Mouse (Mus musculus): ENCODE data around the gene A4gnt. TPM values are rescaled to one million over a fixed set of nuclear protein-coding genes. Genes with fewer than 3 reads are reported as not detected.
"Not testable (repeated sequence)": the region's sequence is repeated elsewhere in the genome, so short reads cannot be mapped to it uniquely, and the experiment has no call there.

A4gnt gene
- not detected in 2 replicates for polyA plus RNA-seq (2015; fragmentation: Nextera tagmentation; extraction: Ambion mirVana)

- H3K27me3 ChIP-seq: no peaks in the 10 kb centered on the region
- no peak within 1 kb of the TSS for H3K4me2 ChIP-seq
- H3K27ac ChIP-seq: no peak within 1 kb of the TSS
- H3K9me3 ChIP-seq (replicated peaks): no peaks in the 10 kb centered on the region
- no peaks in the 10 kb centered on the region for H3K4me1 ChIP-seq (replicated peaks)
- no peak within 1 kb of the TSS for H3K4me3 ChIP-seq
- WGBS: 42% methylated on average over 2 of the region's 2 CpGs
- no peaks in the 10 kb centered on the region for H3K36me3 ChIP-seq
- no peak within 1 kb of the TSS for H3K9ac ChIP-seq
- no peak for ATAC-seq (replicated peaks; ENCODE audit: insufficient number of reproducible peaks, insufficient read depth, low FRiP score, low read depth)
These were observed at the start of gene A4gnt for GRCm38 (mm10) chr9:99612202-99612601. Gene A4gnt, plus strand, starts transcription at chr9:99612502.

- H3K4me1 ChIP-seq (replicated peaks): peaks cover 20% of the 10 kb centered on the region
- H3K27me3 ChIP-seq: no peaks in the 10 kb centered on the region
- H3K27ac ChIP-seq: no peak overlapping the region
- H3K9ac ChIP-seq: no peak overlapping the region
- no peaks in the 10 kb centered on the region for H3K36me3 ChIP-seq
- WGBS: 16% methylated on average over 11 of the region's 11 CpGs
- H3K4me2 ChIP-seq: no peak overlapping the region
- H3K4me3 ChIP-seq: no peak overlapping the region
- H3K9me3 ChIP-seq (replicated peaks): no peaks in the 10 kb centered on the region
- no peak for ATAC-seq (replicated peaks; ENCODE audit: insufficient number of reproducible peaks, insufficient read depth, low FRiP score, low read depth)
These were observed 48.6 kb upstream of the A4gnt start for GRCm38 (mm10) chr9:99563714-99564113.

GRCm38 (mm10) chr9:99568023-99568346, 44.3 kb upstream of the A4gnt start:
- ATAC-seq (replicated peaks; ENCODE audit: insufficient number of reproducible peaks, insufficient read depth, low FRiP score, low read depth): peak; percentile 56
- under 1% methylated on average over 15 of the region's 15 CpGs for WGBS
- H3K4me2 ChIP-seq: peak overlapping the region; percentile 83

GRCm38 (mm10) chr9:99568347-99569070, 43.8 kb upstream of the A4gnt start, which contains the start of gene Armc8:
Gene Armc8, minus strand, starts transcription at chr9:99568899.
- Histone ChIP-seq H3K4me1 (replicated peaks) (peaks cover 20% of the 10 kb centered on the region), H3K36me3 (no peaks in the 10 kb centered on the region), H3K4me2 (peak within 1 kb of the TSS; percentile 83), H3K9ac (peak within 1 kb of the TSS; percentile 91), H3K27ac (peak within 1 kb of the TSS; percentile 97), H3K27me3 (no peaks in the 10 kb centered on the region), H3K9me3 (replicated peaks) (no peaks in the 10 kb centered on the region), H3K4me3 (peak within 1 kb of the TSS; percentile 87)
- peak; percentile 94 for ATAC-seq (replicated peaks; ENCODE audit: insufficient number of reproducible peaks, insufficient read depth, low FRiP score, low read depth)
- under 1% methylated on average over 70 of the region's 70 CpGs for WGBS

More at GRCm38 (mm10) chr9:99568023-99568346, 44.3 kb upstream of the A4gnt start:
- Histone ChIP-seq H3K4me1 (replicated peaks) (peaks cover 20% of the 10 kb centered on the region), H3K9me3 (replicated peaks) (no peaks in the 10 kb centered on the region), H3K27ac (peak overlapping the region; percentile 97), H3K36me3 (no peaks in the 10 kb centered on the region), H3K9ac (peak overlapping the region; percentile 91), H3K4me3 (peak overlapping the region; percentile 87), H3K27me3 (no peaks in the 10 kb centered on the region)

GRCm38 (mm10) chr9:99569071-99569397, 43.3 kb upstream of the A4gnt start:
- ATAC-seq (replicated peaks; ENCODE audit: insufficient number of reproducible peaks, insufficient read depth, low FRiP score, low read depth): peak; percentile 53
- H3K4me1 ChIP-seq (replicated peaks): peaks cover 18% of the 10 kb centered on the region
- H3K27me3 ChIP-seq: no peaks in the 10 kb centered on the region
- no peaks in the 10 kb centered on the region for H3K9me3 ChIP-seq (replicated peaks)
- WGBS: 2% methylated on average over 9 of the region's 9 CpGs
- H3K9ac ChIP-seq: peak overlapping the region; percentile 91
- H3K4me2 ChIP-seq: peak overlapping the region; percentile 83
- H3K27ac ChIP-seq: peak overlapping the region; percentile 97
- no peaks in the 10 kb centered on the region for H3K36me3 ChIP-seq
- peak overlapping the region; percentile 87 for H3K4me3 ChIP-seq

GRCm38 (mm10) chr9:99575677-99576480, 36.4 kb upstream of the A4gnt start, which contains the start of gene Dbr1:
Gene Dbr1, plus strand, starts transcription at chr9:99575799.
- H3K27ac ChIP-seq: peak within 1 kb of the TSS; percentile 71
- H3K4me3 ChIP-seq: peak within 1 kb of the TSS; percentile 89
- H3K36me3 ChIP-seq: 0 out of 2 replicates have a peak, but pooled peaks cover 6% of the 10 kb centered on the region
- ATAC-seq (replicated peaks; ENCODE audit: insufficient number of reproducible peaks, insufficient read depth, low FRiP score, low read depth): peak; percentile 96
- peak within 1 kb of the TSS; percentile 73 for H3K4me2 ChIP-seq
- no peaks in the 10 kb centered on the region for H3K27me3 ChIP-seq
- H3K9ac ChIP-seq: peak within 1 kb of the TSS; percentile 92
- no peaks in the 10 kb centered on the region for H3K9me3 ChIP-seq (replicated peaks)
- peaks cover 8% of the 10 kb centered on the region for H3K4me1 ChIP-seq (replicated peaks)
- WGBS: under 1% methylated on average over 57 of the region's 57 CpGs

- Histone ChIP-seq H3K4me1 (replicated peaks) (peaks cover 8% of the 10 kb centered on the region), H3K4me3 (no peak overlapping the region), H3K27ac (no peak overlapping the region), H3K9me3 (replicated peaks) (no peaks in the 10 kb centered on the region), H3K27me3 (no peaks in the 10 kb centered on the region), H3K4me2 (no peak overlapping the region), H3K36me3 (peaks cover 34% of the 10 kb centered on the region), H3K9ac (no peak overlapping the region)
- WGBS: 47% methylated on average over 2 of the region's 2 CpGs
- no peak for ATAC-seq (replicated peaks; ENCODE audit: insufficient number of reproducible peaks, insufficient read depth, low FRiP score, low read depth)
These were observed 31.6 kb upstream of the A4gnt start for GRCm38 (mm10) chr9:99580655-99581054.

GRCm38 (mm10) chr9:99587505-99588202, 24.6 kb upstream of the A4gnt start:
- Histone ChIP-seq H3K9ac (no peak overlapping the region), H3K9me3 (replicated peaks) (no peaks in the 10 kb centered on the region), H3K36me3 (peaks cover 18% of the 10 kb centered on the region), H3K4me3 (no peak overlapping the region), H3K27ac (no peak overlapping the region), H3K4me1 (replicated peaks) (no peaks in the 10 kb centered on the region), H3K4me2 (no peak overlapping the region), H3K27me3 (no peaks in the 10 kb centered on the region)
- WGBS: 31% methylated on average over 8 of the region's 8 CpGs
- ATAC-seq (replicated peaks; ENCODE audit: insufficient number of reproducible peaks, insufficient read depth, low FRiP score, low read depth): no peak

GRCm38 (mm10) chr9:99591144-99591543, 21.2 kb upstream of the A4gnt start:
- no peaks in the 10 kb centered on the region for H3K36me3 ChIP-seq

GRCm38 (mm10) chr9:99599127-99599526, 13.2 kb upstream of the A4gnt start:
- not testable (repeated sequence) for H3K9me3 ChIP-seq (replicated peaks); H3K9ac ChIP-seq; ATAC-seq (replicated peaks; ENCODE audit: insufficient number of reproducible peaks, insufficient read depth, low FRiP score, low read depth); H3K4me2 ChIP-seq; H3K27ac ChIP-seq; H3K4me3 ChIP-seq; H3K36me3 ChIP-seq; H3K4me1 ChIP-seq (replicated peaks); H3K27me3 ChIP-seq
- WGBS: 91% methylated on average over 6 of the region's 6 CpGs

More at GRCm38 (mm10) chr9:99591144-99591543, 21.2 kb upstream of the A4gnt start:
- no peaks in the 10 kb centered on the region for H3K27me3 ChIP-seq
- no peak overlapping the region for H3K4me2 ChIP-seq
- WGBS: 58% methylated on average over 8 of the region's 8 CpGs
- no peak for ATAC-seq (replicated peaks; ENCODE audit: insufficient number of reproducible peaks, insufficient read depth, low FRiP score, low read depth)
- H3K4me3 ChIP-seq: no peak overlapping the region
- H3K9me3 ChIP-seq (replicated peaks): no peaks in the 10 kb centered on the region
- H3K4me1 ChIP-seq (replicated peaks): no peaks in the 10 kb centered on the region
- no peak overlapping the region for H3K27ac ChIP-seq
- H3K9ac ChIP-seq: no peak overlapping the region

- WGBS: 57% methylated on average over 2 of the region's 2 CpGs
- Histone ChIP-seq H3K9ac (no peak overlapping the region), H3K4me1 (replicated peaks) (no peaks in the 10 kb centered on the region), H3K9me3 (replicated peaks) (no peaks in the 10 kb centered on the region), H3K4me2 (no peak overlapping the region), H3K4me3 (no peak overlapping the region), H3K27me3 (no peaks in the 10 kb centered on the region), H3K27ac (no peak overlapping the region), H3K36me3 (no peaks in the 10 kb centered on the region)
- ATAC-seq (replicated peaks; ENCODE audit: insufficient number of reproducible peaks, insufficient read depth, low FRiP score, low read depth): no peak
These were observed 8.7 kb upstream of the A4gnt start for GRCm38 (mm10) chr9:99603566-99603965.

All from heart, embryonic 15.5 days (tissue).